Mouse (Mus musculus) testis, adult 2 months (tissue): ENCODE measurements around the gene Sh3d21. TPM values are rescaled to one million over a fixed set of nuclear protein-coding genes. Genes with fewer than 3 reads are reported as not detected.

Experiments used
- H3K27ac ChIP-seq: fragments of 200-500 bp; 2 replicates; pipeline ENCODE4 v1.5.1; 2012; ENCODE audit warnings: low read depth, low read length; ENCODE audit not compliant: control insufficient read depth, insufficient read depth
- H3K27me3 ChIP-seq: fragments of 200-500 bp; 2 replicates; pipeline ENCODE4 v1.6.1; 2012; ENCODE audit warnings: mild to moderate bottlenecking, low read length, moderate library complexity; ENCODE audit not compliant: control insufficient read depth, insufficient read depth
- H3K36me3 ChIP-seq: fragments of 200-500 bp; 2 replicates; pipeline ENCODE4 v1.6.1; 2012; ENCODE audit warnings: mild to moderate bottlenecking, low read length; ENCODE audit not compliant: control insufficient read depth, insufficient read depth
- H3K4me1 ChIP-seq: fragments of 200-500 bp; 2 replicates; pipeline ENCODE4 v1.6.1; 2012; ENCODE audit warnings: low read length; ENCODE audit not compliant: control insufficient read depth, insufficient read depth
- H3K4me3 ChIP-seq: fragments of 200-500 bp; 2 replicates; pipeline ENCODE4 v1.5.1; 2012; ENCODE audit warnings: low read depth, mild to moderate bottlenecking, low read length, moderate library complexity, mixed read lengths; ENCODE audit not compliant: control insufficient read depth
- CTCF ChIP-seq: fragments of 200-500 bp; IDR thresholded peaks from 2 replicates; pipeline ENCODE4 v1.5.1; 2012; ENCODE audit warnings: low read depth, mild to moderate bottlenecking, inconsistent platforms, low read length, moderate library complexity; ENCODE audit not compliant: control insufficient read depth, insufficient read depth, insufficient replicate concordance
- POLR2A ChIP-seq: fragments of 200-500 bp; IDR thresholded peaks from 2 replicates; pipeline ENCODE4 v1.6.1; 2012; ENCODE audit warnings: low read depth, mild to moderate bottlenecking, inconsistent platforms, low read length, moderate library complexity; ENCODE audit not compliant: control insufficient read depth
- polyA plus RNA-seq: library from polyadenylated mRNA; depleted of rRNA; stranded (reverse); fragments of >200 nt; gene quantifications from 2 replicates; pipeline ENCODE4 v1.2.3, GENCODE M21; 2012

Sh3d21 gene
- polyA plus RNA-seq, 1 experiment: 285 TPM

- H3K4me1 ChIP-seq: no peaks in the 10 kb centered on the region; the same call in 1 of the 2 replicates
- TF ChIP-seq CTCF (no peak), POLR2A (no peak)
- no peak overlapping the region for H3K4me3 ChIP-seq
- H3K36me3 ChIP-seq: no peaks in the 10 kb centered on the region; the same call in 1 of the 2 replicates
- no peak overlapping the region; the same call in 1 of the 2 replicates for H3K27ac ChIP-seq
- H3K27me3 ChIP-seq: no peaks in the 10 kb centered on the region
Measured at GRCm38 (mm10) chr4:126123309-126124040, 39.8 kb downstream of the Sh3d21 start.

- no peak overlapping the region for H3K27ac ChIP-seq
- no peaks in the 10 kb centered on the region for H3K27me3 ChIP-seq
- H3K4me1 ChIP-seq: no peaks in the 10 kb centered on the region; the same call in 1 of the 2 replicates
- H3K4me3 ChIP-seq: no peak overlapping the region
- TF ChIP-seq POLR2A: no peak
- H3K36me3 ChIP-seq: peaks cover 1% of the 10 kb centered on the region; the same call in 1 of the 2 replicates
Measured at GRCm38 (mm10) chr4:126120506-126120905, 42.8 kb downstream of the Sh3d21 start.

- H3K4me3 ChIP-seq: no peak overlapping the region
- peaks cover 1% of the 10 kb centered on the region; the same call in 1 of the 2 replicates for H3K36me3 ChIP-seq
- no peaks in the 10 kb centered on the region; the same call in 1 of the 2 replicates for H3K4me1 ChIP-seq
- TF ChIP-seq POLR2A (no peak), CTCF (no peak)
- no peak overlapping the region for H3K27ac ChIP-seq
- no peaks in the 10 kb centered on the region for H3K27me3 ChIP-seq
Measured at GRCm38 (mm10) chr4:126120052-126120451, 43.2 kb downstream of the Sh3d21 start.

GRCm38 (mm10) chr4:126119051-126119450, 44.2 kb downstream of the Sh3d21 start:
- TF ChIP-seq CTCF: no peak
- no peak for TF ChIP-seq POLR2A
- Histone ChIP-seq H3K27ac (no peak overlapping the region), H3K4me3 (no peak overlapping the region), H3K27me3 (no peaks in the 10 kb centered on the region), H3K36me3 (peaks cover 1% of the 10 kb centered on the region; the same call in 1 of the 2 replicates), H3K4me1 (no peaks in the 10 kb centered on the region; the same call in 1 of the 2 replicates)

GRCm38 (mm10) chr4:126118651-126119050, 44.6 kb downstream of the Sh3d21 start:
- peaks cover 1% of the 10 kb centered on the region; the same call in 1 of the 2 replicates for H3K36me3 ChIP-seq
- H3K27me3 ChIP-seq: no peaks in the 10 kb centered on the region
- TF ChIP-seq CTCF: no peak
- no peak for TF ChIP-seq POLR2A
- no peak overlapping the region for H3K27ac ChIP-seq
- no peaks in the 10 kb centered on the region; the same call in 1 of the 2 replicates for H3K4me1 ChIP-seq
- H3K4me3 ChIP-seq: no peak overlapping the region

- no peak overlapping the region for H3K4me3 ChIP-seq
- H3K4me1 ChIP-seq: no peaks in the 10 kb centered on the region
- H3K36me3 ChIP-seq: peaks cover 1% of the 10 kb centered on the region; the same call in 1 of the 2 replicates
- H3K27ac ChIP-seq: no peak overlapping the region
- TF ChIP-seq POLR2A (no peak), CTCF (no peak)
- H3K27me3 ChIP-seq: no peaks in the 10 kb centered on the region
Measured at GRCm38 (mm10) chr4:126117116-126117515, 46.2 kb downstream of the Sh3d21 start.

- no peak overlapping the region for H3K4me3 ChIP-seq
- TF ChIP-seq POLR2A (no peak), CTCF (no peak)
- H3K27ac ChIP-seq: no peak overlapping the region
- no peaks in the 10 kb centered on the region for H3K27me3 ChIP-seq
- H3K4me1 ChIP-seq: no peaks in the 10 kb centered on the region
- peaks cover 1% of the 10 kb centered on the region; the same call in 1 of the 2 replicates for H3K36me3 ChIP-seq
Measured at GRCm38 (mm10) chr4:126115871-126116521, 47.3 kb downstream of the Sh3d21 start.
